Mouse (Mus musculus): ENCODE measurements around the gene Slc15a5. TPM values are rescaled to one million over a fixed set of nuclear protein-coding genes. Genes with fewer than 3 reads are reported as not detected.

Slc15a5 gene
- polyA plus RNA-seq, 1 experiment, result not detected

- TF ChIP-seq TCF3 (IDR thresholded peaks at IDR 0.05; ENCODE audit: insufficient read length, low read depth) (no peak), CEBPB (IDR thresholded peaks at IDR 0.05; ENCODE audit: insufficient read depth, poor library complexity, severe bottlenecking) (no peak), POLR2AphosphoS2 (IDR thresholded peaks at IDR 0.05; ENCODE audit: insufficient read length, low read depth) (no peak), MAX (IDR thresholded peaks at IDR 0.05; ENCODE audit: low read depth) (no peak), MYOG (IDR thresholded peaks at IDR 0.05; ENCODE audit: control insufficient read depth in 1 of 3, insufficient read depth in 1 of 3, insufficient read length in 2 of 3, low read depth in 2 of 3) (no peak), REST (IDR thresholded peaks at IDR 0.05; ENCODE audit: insufficient read depth, insufficient read length) (no peak), TCF12 (IDR thresholded peaks at IDR 0.05; ENCODE audit: insufficient read depth, poor library complexity, severe bottlenecking) (no peak), MYOD1 (IDR thresholded peaks at IDR 0.05; ENCODE audit: control insufficient read depth in 1 of 3, insufficient read length in 2 of 3, low read depth in 2 of 3) (no peak), POLR2A (IDR thresholded peaks at IDR 0.05; ENCODE audit: insufficient read length, low read depth) (no peak)
- H3ac ChIP-seq (ENCODE audit: control insufficient read depth, insufficient read length), result no peak overlapping the region
- H3K4me3 ChIP-seq, result no peak overlapping the region
- H3K4me2 ChIP-seq (ENCODE audit: low read depth), result no peak overlapping the region
- no peaks in the 10 kb centered on the region for H3K27me3 ChIP-seq (ENCODE audit: control insufficient read depth, insufficient read depth, insufficient read length)
- H3K36me3 ChIP-seq (ENCODE audit: control insufficient read depth, insufficient read depth), result no peaks in the 10 kb centered on the region
- no peaks in the 10 kb centered on the region for H3K79me2 ChIP-seq (ENCODE audit: control insufficient read depth, insufficient read depth)
Measured at GRCm38 (mm10) chr6:137946520-137946919, 133.2 kb downstream of the Slc15a5 start.

- no peak overlapping the region for H3K4me3 ChIP-seq
- TF ChIP-seq MYOG (IDR thresholded peaks at IDR 0.05; ENCODE audit: control insufficient read depth in 1 of 3, insufficient read depth in 1 of 3, insufficient read length in 2 of 3, low read depth in 2 of 3) (no peak), MAX (IDR thresholded peaks at IDR 0.05; ENCODE audit: low read depth) (no peak), TCF3 (IDR thresholded peaks at IDR 0.05; ENCODE audit: insufficient read length, low read depth) (no peak), MYOD1 (IDR thresholded peaks at IDR 0.05; ENCODE audit: control insufficient read depth in 1 of 3, insufficient read length in 2 of 3, low read depth in 2 of 3) (no peak), POLR2A (IDR thresholded peaks at IDR 0.05; ENCODE audit: insufficient read length, low read depth) (no peak), TCF12 (IDR thresholded peaks at IDR 0.05; ENCODE audit: insufficient read depth, poor library complexity, severe bottlenecking) (no peak), USF1 (IDR thresholded peaks at IDR 0.05; ENCODE audit: low read depth) (no peak), REST (IDR thresholded peaks at IDR 0.05; ENCODE audit: insufficient read depth, insufficient read length) (no peak), POLR2AphosphoS2 (IDR thresholded peaks at IDR 0.05; ENCODE audit: insufficient read length, low read depth) (no peak), SRF (IDR thresholded peaks at IDR 0.05; ENCODE audit: control insufficient read depth, insufficient read length, low read depth) (no peak), CEBPB (IDR thresholded peaks at IDR 0.05; ENCODE audit: insufficient read depth, poor library complexity, severe bottlenecking) (no peak), E2F4 (IDR thresholded peaks at IDR 0.05; ENCODE audit: insufficient read depth) (no peak)
- H3ac ChIP-seq (ENCODE audit: control insufficient read depth, insufficient read length), result no peak overlapping the region
- no peak overlapping the region for H3K4me2 ChIP-seq (ENCODE audit: low read depth)
- no peaks in the 10 kb centered on the region for H3K79me2 ChIP-seq (ENCODE audit: control insufficient read depth, insufficient read depth)
- H3K27me3 ChIP-seq (ENCODE audit: control insufficient read depth, insufficient read depth, insufficient read length), result no peaks in the 10 kb centered on the region
- H3K36me3 ChIP-seq (ENCODE audit: control insufficient read depth, insufficient read depth), result no peaks in the 10 kb centered on the region
Measured at GRCm38 (mm10) chr6:137940374-137941218, 139.1 kb downstream of the Slc15a5 start.

GRCm38 (mm10) chr6:137937541-137937940, 142.2 kb downstream of the Slc15a5 start:
- Histone ChIP-seq H3K27me3 (ENCODE audit: control insufficient read depth, insufficient read depth, insufficient read length) (no peaks in the 10 kb centered on the region), H3ac (ENCODE audit: control insufficient read depth, insufficient read length) (no peak overlapping the region), H3K79me2 (ENCODE audit: control insufficient read depth, insufficient read depth) (no peaks in the 10 kb centered on the region), H3K4me2 (ENCODE audit: low read depth) (no peak overlapping the region), H3K4me3 (no peak overlapping the region), H3K36me3 (ENCODE audit: control insufficient read depth, insufficient read depth) (no peaks in the 10 kb centered on the region)
- TF ChIP-seq TCF12 (IDR thresholded peaks at IDR 0.05; ENCODE audit: insufficient read depth, poor library complexity, severe bottlenecking) (no peak), MYOG (IDR thresholded peaks at IDR 0.05; ENCODE audit: control insufficient read depth in 1 of 3, insufficient read depth in 1 of 3, insufficient read length in 2 of 3, low read depth in 2 of 3) (no peak), MAX (IDR thresholded peaks at IDR 0.05; ENCODE audit: low read depth) (no peak), E2F4 (IDR thresholded peaks at IDR 0.05; ENCODE audit: insufficient read depth) (no peak), USF1 (IDR thresholded peaks at IDR 0.05; ENCODE audit: low read depth) (no peak), POLR2AphosphoS2 (IDR thresholded peaks at IDR 0.05; ENCODE audit: insufficient read length, low read depth) (no peak), CEBPB (IDR thresholded peaks at IDR 0.05; ENCODE audit: insufficient read depth, poor library complexity, severe bottlenecking) (no peak), TCF3 (IDR thresholded peaks at IDR 0.05; ENCODE audit: insufficient read length, low read depth) (no peak), REST (IDR thresholded peaks at IDR 0.05; ENCODE audit: insufficient read depth, insufficient read length) (no peak), MYOD1 (IDR thresholded peaks at IDR 0.05; ENCODE audit: control insufficient read depth in 1 of 3, insufficient read length in 2 of 3, low read depth in 2 of 3) (no peak), POLR2A (IDR thresholded peaks at IDR 0.05; ENCODE audit: insufficient read length, low read depth) (no peak), SRF (IDR thresholded peaks at IDR 0.05; ENCODE audit: control insufficient read depth, insufficient read length, low read depth) (no peak)

- TF ChIP-seq CEBPB (IDR thresholded peaks at IDR 0.05; ENCODE audit: insufficient read depth, poor library complexity, severe bottlenecking) (no peak), USF1 (IDR thresholded peaks at IDR 0.05; ENCODE audit: low read depth) (no peak), SRF (IDR thresholded peaks at IDR 0.05; ENCODE audit: control insufficient read depth, insufficient read length, low read depth) (no peak), REST (IDR thresholded peaks at IDR 0.05; ENCODE audit: insufficient read depth, insufficient read length) (no peak), MYOG (IDR thresholded peaks at IDR 0.05; ENCODE audit: control insufficient read depth in 1 of 3, insufficient read depth in 1 of 3, insufficient read length in 2 of 3, low read depth in 2 of 3) (no peak), TCF12 (IDR thresholded peaks at IDR 0.05; ENCODE audit: insufficient read depth, poor library complexity, severe bottlenecking) (no peak), E2F4 (IDR thresholded peaks at IDR 0.05; ENCODE audit: insufficient read depth) (no peak), MYOD1 (IDR thresholded peaks at IDR 0.05; ENCODE audit: control insufficient read depth in 1 of 3, insufficient read length in 2 of 3, low read depth in 2 of 3) (no peak), TCF3 (IDR thresholded peaks at IDR 0.05; ENCODE audit: insufficient read length, low read depth) (no peak), MAX (IDR thresholded peaks at IDR 0.05; ENCODE audit: low read depth) (no peak), POLR2A (IDR thresholded peaks at IDR 0.05; ENCODE audit: insufficient read length, low read depth) (no peak), POLR2AphosphoS2 (IDR thresholded peaks at IDR 0.05; ENCODE audit: insufficient read length, low read depth) (no peak)
- no peaks in the 10 kb centered on the region for H3K27me3 ChIP-seq (ENCODE audit: control insufficient read depth, insufficient read depth, insufficient read length)
- H3K4me3 ChIP-seq, result no peak overlapping the region
- no peaks in the 10 kb centered on the region for H3K36me3 ChIP-seq (ENCODE audit: control insufficient read depth, insufficient read depth)
- no peaks in the 10 kb centered on the region for H3K79me2 ChIP-seq (ENCODE audit: control insufficient read depth, insufficient read depth)
- H3K4me2 ChIP-seq (ENCODE audit: low read depth), result no peak overlapping the region
- H3ac ChIP-seq (ENCODE audit: control insufficient read depth, insufficient read length), result no peak overlapping the region
Measured at GRCm38 (mm10) chr6:137936268-137936667, 143.4 kb downstream of the Slc15a5 start.
